Mouse (Mus musculus) left cerebral cortex, adult 8-10 months (tissue): ENCODE measurements around the gene Acads. TPM values are rescaled to one million over a fixed set of nuclear protein-coding genes. Genes with fewer than 3 reads are reported as not detected.
"Not testable (repeated sequence)": the region's sequence is repeated elsewhere in the genome, so short reads cannot be mapped to it uniquely, and the experiment has no call there.

Source experiments
- DNase-seq, 2 experiments: peaks; one replicate each; pipeline ENCODE4 v3.0.0; 2022; ENCODE audit warnings: low spot score in 2 of 2
- total RNA-seq, 4 experiments: library from RNA; stranded (reverse); gene quantifications; 2 replicates each; pipeline ENCODE4 v1.2.4; 2022

The Acads gene
- total RNA-seq, 4 experiments from 2014 or later, result 7.8 to 9.2 (median 8.9) TPM

DNA sequence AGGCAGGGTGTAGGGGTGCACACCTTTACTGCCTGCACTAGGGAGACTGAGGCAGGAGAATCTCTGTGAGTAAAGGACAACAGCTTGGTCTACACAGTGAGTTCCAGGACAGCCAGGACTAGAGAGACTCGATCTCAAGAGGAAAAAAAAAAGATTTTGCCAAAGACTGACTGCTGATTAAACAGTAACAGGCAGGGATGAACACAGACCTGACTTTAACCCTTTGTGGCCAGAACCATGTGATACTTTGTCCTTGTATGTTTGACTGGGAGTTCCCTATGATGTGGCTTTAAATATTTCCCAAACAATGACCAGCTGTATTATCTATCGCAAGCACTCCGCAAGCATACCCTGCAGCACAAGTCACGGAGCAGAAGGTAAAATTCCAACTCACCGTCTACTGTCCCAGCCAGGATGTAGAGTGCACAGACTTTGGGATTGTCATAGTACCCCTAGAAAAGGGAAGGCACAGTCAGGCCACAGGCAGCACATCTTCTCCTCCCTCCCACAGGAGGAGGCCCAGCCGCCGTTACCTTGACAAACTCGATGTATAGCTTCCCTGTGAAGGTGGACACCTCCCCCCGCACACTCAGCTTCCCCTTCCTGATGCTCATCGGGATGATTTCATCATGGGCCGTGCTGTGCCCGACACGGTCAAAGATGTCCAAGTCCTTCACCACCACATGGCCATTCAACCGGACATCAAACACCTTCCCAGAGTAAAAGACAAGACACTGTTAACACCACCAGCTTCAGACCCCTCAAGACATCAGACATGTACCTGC lies 30.7 kb upstream of the Acads start:
- no peak for DNase-seq

- DNase-seq, result not testable (repeated sequence)
These were observed 29.7 kb upstream of the Acads start for GRCm38 (mm10) chr5:115148872-115149271.

- DNase-seq, result no peak
These were observed 29.2 kb upstream of the Acads start for GRCm38 (mm10) chr5:115148378-115148777.

- no peak for DNase-seq
These were observed 28.2 kb upstream of the Acads start for GRCm38 (mm10) chr5:115147388-115147787.

GRCm38 (mm10) chr5:115146747-115147130 lies 27.6 kb upstream of the Acads start:
- no peak for DNase-seq

GRCm38 (mm10) chr5:115145976-115146746 lies 27.0 kb upstream of the Acads start:
- DNase-seq, result no peak

- DNase-seq, result no peak
These were observed 26.3 kb upstream of the Acads start for GRCm38 (mm10) chr5:115145253-115145968.

- no peak for DNase-seq
These were observed 25.3 kb upstream of the Acads start for GRCm38 (mm10) chr5:115144471-115144870.

GRCm38 (mm10) chr5:115143552-115143951 lies 24.4 kb upstream of the Acads start:
- DNase-seq, result no peak

DNA sequence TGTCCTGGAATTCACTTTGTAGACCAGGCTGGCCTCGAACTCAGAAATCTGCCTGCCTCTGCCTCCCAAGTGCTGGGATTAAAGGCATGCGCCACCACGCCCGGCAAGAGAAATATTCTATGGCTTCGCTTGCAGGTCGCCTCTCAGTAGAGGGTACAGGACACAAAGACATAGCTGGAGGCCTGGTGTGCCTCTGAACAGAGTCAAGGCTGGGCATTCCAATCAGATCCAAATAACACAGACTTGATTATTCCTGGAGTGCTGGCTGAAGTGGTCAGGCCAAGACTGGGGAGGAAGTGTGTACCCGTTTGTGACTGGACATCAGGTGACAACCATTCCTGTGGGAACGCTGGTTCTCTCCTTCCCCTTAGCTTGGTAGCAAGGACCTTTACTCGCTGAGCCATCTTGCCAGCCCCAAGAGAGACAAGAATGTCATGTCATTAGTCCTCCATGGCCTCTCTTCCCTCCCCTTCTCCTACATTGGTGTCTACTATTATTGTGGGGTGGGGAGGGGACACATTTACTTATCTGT lies 23.1 kb upstream of the Acads start:
- no peak for DNase-seq

GRCm38 (mm10) chr5:115140726-115141125 lies 21.6 kb upstream of the Acads start:
- no peak for DNase-seq

GRCm38 (mm10) chr5:115139124-115139523 lies 20.0 kb upstream of the Acads start:
- DNase-seq, result no peak

GRCm38 (mm10) chr5:115134234-115135165 lies 15.4 kb upstream of the Acads start, which contains the start of gene Unc119b:
Gene Unc119b, minus strand, starts transcription at chr5:115134975.
- DNase-seq, result peak; percentile 66 to 78

DNA sequence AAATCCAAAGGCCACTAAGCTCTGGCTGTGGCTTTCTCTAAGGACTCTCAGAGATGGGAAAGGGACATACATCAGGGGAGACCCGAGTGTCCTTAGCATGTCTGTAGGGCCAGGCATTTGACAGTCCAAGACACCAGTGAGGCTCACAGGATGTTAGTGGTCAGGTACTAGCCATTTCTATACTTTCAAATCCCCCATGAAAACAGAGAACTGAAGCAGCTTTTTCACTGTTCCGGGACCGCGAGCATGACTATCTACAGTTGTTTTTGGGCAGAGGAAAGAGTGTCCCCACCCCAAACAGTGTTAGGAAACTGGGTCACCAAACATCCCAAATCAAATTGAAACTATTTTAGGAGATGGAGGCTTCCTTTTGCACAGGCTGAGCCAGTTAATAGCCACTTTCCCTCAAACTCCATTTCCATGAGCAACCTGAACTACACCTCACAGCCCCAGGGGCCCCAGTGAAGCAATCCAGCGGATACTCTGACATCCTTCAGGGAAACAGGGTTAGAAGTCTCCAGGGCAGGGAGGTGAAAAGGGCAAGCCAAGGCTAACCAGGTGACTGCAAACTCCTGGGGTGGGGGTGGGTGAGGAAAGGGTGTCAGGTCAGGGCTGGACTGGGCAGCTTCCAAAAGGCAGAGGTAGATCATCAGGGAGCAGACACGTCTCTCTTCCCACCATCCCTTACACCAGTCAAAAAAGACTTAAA lies 14.4 kb upstream of the Acads start:
- DNase-seq, result no peak

DNA sequence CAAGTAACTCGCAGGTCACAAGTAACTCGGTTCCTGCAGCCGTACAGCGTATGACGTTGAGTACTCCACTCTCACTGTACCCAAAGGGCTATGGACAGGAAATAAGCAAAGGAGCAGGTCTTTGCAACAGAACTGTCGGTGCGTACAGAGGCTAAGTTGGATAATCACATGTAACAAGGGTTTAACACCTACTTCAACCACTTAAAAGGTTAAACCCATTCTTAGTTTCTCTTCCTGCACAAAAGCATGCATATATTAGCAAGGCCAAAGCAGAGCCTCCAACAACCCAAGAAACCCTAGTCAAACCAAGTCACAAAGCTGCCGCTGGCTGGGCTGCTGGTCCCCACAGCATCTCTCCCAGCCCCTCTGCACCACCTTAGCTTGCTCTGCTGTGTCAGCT lies 13.3 kb upstream of the Acads start:
- no peak for DNase-seq

DNA sequence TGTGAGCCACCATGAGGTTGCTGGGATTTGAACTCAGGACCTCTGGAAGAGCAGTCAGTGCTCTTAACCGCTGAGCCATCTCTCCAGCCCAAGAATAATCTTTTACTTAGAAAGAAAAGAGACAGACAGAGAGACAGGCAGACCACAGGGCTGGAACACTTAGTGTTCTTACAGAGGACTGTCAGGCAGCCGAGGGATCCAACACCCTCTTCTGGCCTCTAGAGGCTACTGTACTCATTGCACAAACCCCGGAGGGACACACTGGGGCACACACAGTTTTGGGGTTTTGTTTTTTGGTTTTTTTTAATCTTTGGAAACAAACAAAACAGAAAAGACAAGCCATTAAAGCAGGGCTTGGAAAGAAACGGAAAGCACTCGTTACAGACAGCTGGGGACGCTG lies 10.2 kb upstream of the Acads start:
- DNase-seq, result no peak

GRCm38 (mm10) chr5:115127421-115128179 lies 8.5 kb upstream of the Acads start:
- DNase-seq, result no peak

DNA sequence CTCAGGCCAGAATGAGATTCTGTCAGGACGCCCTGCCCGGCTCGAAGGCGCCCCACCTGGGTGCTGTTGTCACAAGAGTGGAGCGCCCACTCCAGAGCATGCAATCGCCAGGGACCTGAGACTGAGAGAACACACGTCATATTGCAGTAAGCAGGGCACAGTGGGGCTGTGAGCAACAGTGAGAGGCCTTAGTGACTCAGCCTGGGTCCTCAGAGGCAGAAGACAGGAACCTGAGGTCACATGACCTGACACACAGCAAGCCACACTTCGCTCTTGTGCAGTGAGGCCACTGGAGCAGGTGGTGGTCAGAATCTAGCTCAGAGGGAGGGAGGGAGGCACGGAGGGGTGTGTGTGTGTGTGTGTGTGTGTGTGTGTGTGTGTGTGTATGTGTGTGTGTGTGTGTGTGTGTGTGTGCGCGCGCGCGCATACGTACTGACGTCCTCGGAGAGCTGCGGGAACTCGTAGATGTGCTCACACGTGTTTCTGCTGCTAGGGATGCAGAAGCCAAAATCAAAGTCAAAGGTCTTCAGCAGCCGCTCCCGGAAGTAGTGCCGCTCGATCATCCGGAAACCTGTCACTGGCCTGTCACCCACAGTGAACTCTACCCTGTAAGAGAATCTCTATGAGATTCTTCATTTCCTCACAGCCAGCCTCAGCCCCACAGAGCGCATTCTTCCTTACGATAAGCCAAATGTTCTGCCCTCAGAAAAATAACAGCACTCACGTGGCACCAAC lies 7.6 kb upstream of the Acads start:
- no peak for DNase-seq
